Mouse (Mus musculus): ENCODE measurements around the gene Ankrd33.

GRCm38 (mm10) chr15:101144176-101144575, 28.6 kb downstream of the Ankrd33 start:
- TF ChIP-seq POLR2A (IDR thresholded peaks at IDR 0.05; ENCODE audit: extremely low read depth, insufficient read depth, low read length) (no peak), CTCF (IDR thresholded peaks at IDR 0.05; ENCODE audit: low read depth, low read length) (no peak)
